Mouse (Mus musculus): ENCODE measurements around the gene Rbm41. TPM values are rescaled to one million over a fixed set of nuclear protein-coding genes. Genes with fewer than 3 reads are reported as not detected.
A peak's percentile ranks its signal among the peaks of the same experiment; 100 is the strongest.

Gene Rbm41
- 4.1 and 4.3 TPM in 2 replicates for polyA plus RNA-seq (2015; fragmentation: Nextera tagmentation; extraction: Ambion mirVana)

- H3K9me3 ChIP-seq (replicated peaks) = no peaks in the 10 kb centered on the region
- ATAC-seq (ENCODE audit: insufficient number of reproducible peaks, low FRiP score, low TSS enrichment, low read depth) = peak; percentile 76; the same call in 1 of the 2 replicates
- H3K36me3 ChIP-seq = 0 out of 2 replicates have a peak, but pooled peaks cover 3% of the 10 kb centered on the region
- WGBS = 16% methylated on average over 25 of the region's 25 CpGs
- H3K4me2 ChIP-seq (replicated peaks) = peak within 1 kb of the TSS; percentile 42
- H3K27me3 ChIP-seq = no peaks in the 10 kb centered on the region
- H3K27ac ChIP-seq (replicated peaks) = peak within 1 kb of the TSS; percentile 51
- H3K4me3 ChIP-seq (replicated peaks) = peak within 1 kb of the TSS; percentile 55
- peak within 1 kb of the TSS; percentile 42 for H3K9ac ChIP-seq
- no peaks in the 10 kb centered on the region for H3K4me1 ChIP-seq
These were observed at the start of gene Rbm41 for GRCm38 (mm10) chrX:139997740-139998690. TSS of gene Rbm41 (minus strand) at chrX:139998595.

DNA sequence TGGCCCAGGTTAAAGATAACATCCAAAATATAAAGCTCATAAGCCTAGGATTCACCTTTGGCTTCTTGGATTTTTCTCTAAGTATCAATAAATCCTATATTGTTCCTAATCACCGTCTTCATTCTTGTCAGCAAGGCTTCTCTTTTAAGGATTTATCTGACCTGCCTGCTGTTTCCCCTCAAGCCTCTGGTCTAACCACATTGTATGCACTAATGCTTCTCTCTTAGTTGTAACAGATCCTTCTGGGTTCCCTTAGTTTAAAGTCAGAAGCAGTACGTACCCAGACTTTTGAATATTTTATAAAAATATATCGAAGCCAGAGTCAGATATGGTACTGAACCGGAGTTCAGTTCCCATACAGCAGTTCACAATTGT is 283 bp upstream of the Rbm41 start:
- WGBS = 76% methylated on average over 4 of the region's 4 CpGs
- peak overlapping the region; percentile 55 for H3K4me3 ChIP-seq (replicated peaks)

DNA sequence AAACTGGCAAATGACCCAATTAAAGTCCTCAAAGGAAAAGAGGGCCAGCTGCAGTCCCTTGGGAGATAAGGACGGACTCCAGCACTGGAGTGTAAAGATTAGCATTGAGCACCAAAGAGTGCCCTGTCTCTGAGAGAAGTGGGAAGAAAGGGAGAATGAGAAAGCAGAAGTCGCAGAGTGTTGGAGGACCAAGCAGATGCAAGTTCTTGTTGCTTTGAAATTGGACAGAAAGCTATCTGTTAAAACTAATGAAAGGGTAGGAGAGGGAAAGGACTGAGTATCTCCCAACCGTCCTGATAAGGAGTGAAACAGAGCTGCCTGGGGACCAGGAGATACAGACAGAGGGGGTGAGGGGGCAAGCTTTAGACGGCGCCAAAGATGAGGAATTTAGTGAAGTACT is 16.3 kb downstream of the Rbm41 start:
- ATAC-seq (ENCODE audit: insufficient number of reproducible peaks, low FRiP score, low TSS enrichment, low read depth) = no peak
- Histone ChIP-seq H3K27ac (replicated peaks) (no peak overlapping the region), H3K4me3 (replicated peaks) (no peak overlapping the region), H3K36me3 (no peaks in the 10 kb centered on the region), H3K27me3 (no peaks in the 10 kb centered on the region), H3K9me3 (replicated peaks) (no peaks in the 10 kb centered on the region), H3K4me2 (replicated peaks) (no peak overlapping the region), H3K9ac (no peak overlapping the region), H3K4me1 (no peaks in the 10 kb centered on the region)
- WGBS = 82% methylated on average over 5 of the region's 5 CpGs

More for the DNA sequence above, 283 bp upstream of the Rbm41 start:
- H3K4me2 ChIP-seq (replicated peaks) = no peak overlapping the region
- no peaks in the 10 kb centered on the region for H3K27me3 ChIP-seq
- H3K9ac ChIP-seq = no peak overlapping the region
- H3K4me1 ChIP-seq = no peaks in the 10 kb centered on the region
- H3K9me3 ChIP-seq (replicated peaks) = no peaks in the 10 kb centered on the region
- H3K27ac ChIP-seq (replicated peaks) = no peak overlapping the region
- ATAC-seq (ENCODE audit: insufficient number of reproducible peaks, low FRiP score, low TSS enrichment, low read depth) = no peak
- H3K36me3 ChIP-seq = no peaks in the 10 kb centered on the region

DNA sequence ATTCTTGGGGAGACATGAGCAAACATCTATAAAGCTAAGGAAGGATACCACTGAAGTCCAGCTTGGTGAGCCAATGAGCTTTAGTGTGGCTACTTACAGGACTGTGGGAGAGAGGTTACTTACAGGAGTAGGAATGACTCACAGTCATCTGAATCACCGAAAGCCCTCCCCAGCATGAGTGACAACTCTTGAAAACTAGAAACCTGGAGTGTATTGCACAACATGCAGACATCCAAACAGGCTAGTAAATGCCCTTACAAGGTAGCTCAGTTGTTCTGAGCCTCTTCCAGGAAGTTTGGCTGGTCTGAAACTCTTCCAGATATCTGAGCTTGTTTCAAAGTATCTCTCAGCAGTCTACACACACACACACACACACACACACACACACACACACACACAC is 64.9 kb downstream of the Rbm41 start:
- 92% methylated on average over 1 of the region's 1 CpGs for WGBS
- ATAC-seq (ENCODE audit: insufficient number of reproducible peaks, low FRiP score, low TSS enrichment, low read depth) = no peak
- no peaks in the 10 kb centered on the region for H3K4me1 ChIP-seq

DNA sequence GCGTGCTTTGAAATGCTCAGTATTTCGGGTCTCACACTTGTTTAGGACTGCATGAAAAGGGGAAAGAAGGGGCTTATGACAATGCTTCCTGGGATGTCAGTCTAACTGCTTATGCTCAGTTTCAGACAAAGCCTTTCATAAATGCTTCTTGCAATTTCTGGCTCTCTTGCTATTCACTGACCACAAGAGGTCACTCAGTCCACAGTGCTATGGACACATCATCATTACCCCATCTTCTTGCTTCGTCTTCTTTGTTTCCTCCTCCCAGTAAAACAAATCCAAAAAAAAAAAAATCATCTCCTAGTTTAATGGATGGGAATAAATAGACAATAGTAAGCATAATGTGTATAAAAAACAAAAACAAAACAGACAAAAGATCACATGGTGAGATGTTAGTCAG is 65.9 kb downstream of the Rbm41 start:
- WGBS = 66% methylated on average over 3 of the region's 3 CpGs
- Histone ChIP-seq H3K4me1 (no peaks in the 10 kb centered on the region), H3K36me3 (no peaks in the 10 kb centered on the region), H3K4me2 (replicated peaks) (no peak overlapping the region), H3K27ac (replicated peaks) (no peak overlapping the region), H3K27me3 (no peaks in the 10 kb centered on the region), H3K9ac (no peak overlapping the region), H3K9me3 (replicated peaks) (no peaks in the 10 kb centered on the region), H3K4me3 (replicated peaks) (no peak overlapping the region)
- no peak for ATAC-seq (ENCODE audit: insufficient number of reproducible peaks, low FRiP score, low TSS enrichment, low read depth)

More for the DNA sequence above, 64.9 kb downstream of the Rbm41 start:
- H3K4me3 ChIP-seq (replicated peaks) = no peak overlapping the region
- no peak overlapping the region for H3K27ac ChIP-seq (replicated peaks)
- H3K9me3 ChIP-seq (replicated peaks) = no peaks in the 10 kb centered on the region
- no peaks in the 10 kb centered on the region for H3K36me3 ChIP-seq
- no peaks in the 10 kb centered on the region for H3K27me3 ChIP-seq
- no peak overlapping the region for H3K4me2 ChIP-seq (replicated peaks)
- H3K9ac ChIP-seq = no peak overlapping the region

DNA sequence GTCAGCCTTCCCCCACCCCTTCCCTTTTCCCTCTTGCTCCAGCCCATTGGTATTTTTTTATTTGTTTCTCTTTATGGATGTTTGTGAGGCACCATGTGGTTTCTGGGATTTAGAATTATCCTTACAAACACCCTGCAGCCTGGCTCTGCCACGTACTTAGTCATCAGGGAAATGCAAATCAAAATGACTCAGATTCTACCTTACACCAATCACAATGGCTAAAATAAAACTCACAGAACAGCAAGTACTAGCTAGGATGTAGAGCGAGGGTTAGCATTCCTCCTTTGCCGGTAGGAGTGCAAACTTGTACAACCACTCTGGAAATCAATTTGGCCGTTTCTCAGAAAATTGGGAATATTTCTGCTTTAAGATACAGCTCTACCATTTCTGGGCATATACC is 77.8 kb downstream of the Rbm41 start:
- Histone ChIP-seq H3K4me1 (no peaks in the 10 kb centered on the region), H3K9me3 (replicated peaks) (no peaks in the 10 kb centered on the region), H3K4me3 (replicated peaks) (no peak overlapping the region), H3K4me2 (replicated peaks) (no peak overlapping the region), H3K36me3 (no peaks in the 10 kb centered on the region), H3K27ac (replicated peaks) (no peak overlapping the region), H3K9ac (no peak overlapping the region), H3K27me3 (no peaks in the 10 kb centered on the region; the same call in 1 of the 2 replicates)
- 83% methylated on average over 4 of the region's 4 CpGs for WGBS
- no peak for ATAC-seq (ENCODE audit: insufficient number of reproducible peaks, low FRiP score, low TSS enrichment, low read depth)

DNA sequence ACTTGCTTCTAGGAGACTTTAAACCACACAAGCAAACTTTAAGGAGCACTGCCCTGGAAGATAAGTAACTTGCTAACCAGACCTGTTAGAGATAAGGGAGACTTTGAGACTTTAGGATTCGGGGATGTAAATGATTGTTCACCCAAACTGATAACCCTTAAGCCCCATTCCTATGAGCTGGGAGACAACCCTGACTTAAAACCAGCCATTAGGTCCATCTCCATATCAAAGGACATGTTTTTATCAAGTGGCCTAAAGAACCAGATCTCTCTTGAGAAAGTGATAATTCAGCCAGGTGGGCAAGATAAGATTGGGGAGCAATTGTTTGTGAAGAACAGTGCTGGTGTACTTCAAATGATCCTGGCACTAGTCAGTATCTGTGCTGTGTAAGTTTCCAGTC is 107.0 kb downstream of the Rbm41 start:
- H3K4me2 ChIP-seq (replicated peaks) = no peak overlapping the region
- H3K4me1 ChIP-seq = no peaks in the 10 kb centered on the region
- 67% methylated on average over 1 of the region's 1 CpGs for WGBS
- no peak overlapping the region for H3K4me3 ChIP-seq (replicated peaks)
- H3K27me3 ChIP-seq = no peaks in the 10 kb centered on the region
- H3K9me3 ChIP-seq (replicated peaks) = no peaks in the 10 kb centered on the region
- no peak overlapping the region for H3K9ac ChIP-seq
- no peaks in the 10 kb centered on the region for H3K36me3 ChIP-seq
- no peak for ATAC-seq (ENCODE audit: insufficient number of reproducible peaks, low FRiP score, low TSS enrichment, low read depth)
- no peak overlapping the region for H3K27ac ChIP-seq (replicated peaks)

GRCm38 (mm10) chrX:139883221-139883620 is 115.2 kb downstream of the Rbm41 start:
- no peak overlapping the region for H3K4me2 ChIP-seq (replicated peaks)
- H3K4me1 ChIP-seq = no peaks in the 10 kb centered on the region
- peaks cover 3% of the 10 kb centered on the region; the same call in 1 of the 2 replicates for H3K27me3 ChIP-seq
- no peak overlapping the region for H3K27ac ChIP-seq (replicated peaks)
- no peak for ATAC-seq (ENCODE audit: insufficient number of reproducible peaks, low FRiP score, low TSS enrichment, low read depth)
- no peaks in the 10 kb centered on the region for H3K9me3 ChIP-seq (replicated peaks)
- no peak overlapping the region for H3K9ac ChIP-seq
- H3K36me3 ChIP-seq = no peaks in the 10 kb centered on the region
- H3K4me3 ChIP-seq (replicated peaks) = no peak overlapping the region

- no peaks in the 10 kb centered on the region; the same call in 1 of the 2 replicates for H3K27me3 ChIP-seq
- H3K4me1 ChIP-seq = no peaks in the 10 kb centered on the region
- 25% methylated on average over 3 of the region's 3 CpGs for WGBS
- H3K9ac ChIP-seq = no peak overlapping the region
- no peaks in the 10 kb centered on the region for H3K36me3 ChIP-seq
- H3K4me2 ChIP-seq (replicated peaks) = no peak overlapping the region
- ATAC-seq (ENCODE audit: insufficient number of reproducible peaks, low FRiP score, low TSS enrichment, low read depth) = no peak
- H3K4me3 ChIP-seq (replicated peaks) = no peak overlapping the region
- no peaks in the 10 kb centered on the region for H3K9me3 ChIP-seq (replicated peaks)
- H3K27ac ChIP-seq (replicated peaks) = no peak overlapping the region
These were observed 120.5 kb downstream of the Rbm41 start for GRCm38 (mm10) chrX:139877936-139878335.

DNA sequence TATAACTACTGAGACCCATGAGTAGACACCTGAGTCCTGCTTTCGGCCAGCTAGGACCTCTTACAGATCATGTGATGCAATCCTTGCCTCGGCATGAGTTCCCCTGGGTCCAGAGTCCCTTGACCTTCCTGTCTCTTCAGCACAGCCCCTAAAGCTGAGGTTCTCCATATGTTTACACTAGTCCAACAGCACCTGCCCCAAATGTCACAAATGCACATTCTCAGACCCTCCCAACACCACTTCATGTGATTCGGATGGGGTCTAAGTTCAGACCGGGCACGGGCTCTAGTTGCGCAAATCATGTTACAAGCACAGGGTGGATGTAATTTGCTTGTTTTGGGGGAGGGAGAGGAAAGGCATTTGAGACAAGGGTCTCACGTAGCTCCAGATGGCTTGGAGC is 121.3 kb downstream of the Rbm41 start:
- 63% methylated on average over 7 of the region's 7 CpGs for WGBS
- no peaks in the 10 kb centered on the region for H3K9me3 ChIP-seq (replicated peaks)
- no peak for ATAC-seq (ENCODE audit: insufficient number of reproducible peaks, low FRiP score, low TSS enrichment, low read depth)
- H3K4me2 ChIP-seq (replicated peaks) = no peak overlapping the region
- no peak overlapping the region for H3K4me3 ChIP-seq (replicated peaks)
- H3K27ac ChIP-seq (replicated peaks) = no peak overlapping the region
- H3K4me1 ChIP-seq = no peaks in the 10 kb centered on the region
- no peaks in the 10 kb centered on the region for H3K36me3 ChIP-seq
- no peaks in the 10 kb centered on the region; the same call in none of the 2 replicates for H3K27me3 ChIP-seq
- H3K9ac ChIP-seq = no peak overlapping the region

GRCm38 (mm10) chrX:139870938-139871791 is 127.2 kb downstream of the Rbm41 start, which contains the start of gene Morc4:
TSS of gene Morc4 (minus strand) at chrX:139871677.
- no peaks in the 10 kb centered on the region for H3K9me3 ChIP-seq (replicated peaks)
- peak within 1 kb of the TSS; percentile 58 for H3K27ac ChIP-seq (replicated peaks)
- H3K4me2 ChIP-seq (replicated peaks) = peak within 1 kb of the TSS; percentile 57
- peak within 1 kb of the TSS; percentile 60 for H3K4me3 ChIP-seq (replicated peaks)
- peaks cover 3% of the 10 kb centered on the region for H3K27me3 ChIP-seq
- ATAC-seq (ENCODE audit: insufficient number of reproducible peaks, low FRiP score, low TSS enrichment, low read depth) = peak; percentile 87
- H3K4me1 ChIP-seq = no peaks in the 10 kb centered on the region
- H3K36me3 ChIP-seq = no peaks in the 10 kb centered on the region
- H3K9ac ChIP-seq = peak within 1 kb of the TSS; percentile 35
- 18% methylated on average over 46 of the region's 87 CpGs for WGBS
